Mouse (Mus musculus): ENCODE measurements around the gene Cpvl. TPM values are rescaled to one million over a fixed set of nuclear protein-coding genes. Genes with fewer than 3 reads are reported as not detected.

The Cpvl gene
- polyA plus RNA-seq, 1 experiment from 2014 or later: not detected

- peak overlapping the region; percentile 20 for H3K4me3 ChIP-seq (ENCODE audit: low read depth, low read length)
- H3K27me3 ChIP-seq (replicated peaks; ENCODE audit: control insufficient read depth, insufficient read depth, low read length): no peaks in the 10 kb centered on the region
- H3K27ac ChIP-seq (ENCODE audit: low read depth, low read length): peak overlapping the region; percentile 2; the same call in 1 of the 2 replicates
- peak overlapping the region; percentile 38 for H3K9ac ChIP-seq (ENCODE audit: low read length)
- WGBS: 2% methylated on average over 14 of the region's 14 CpGs
- peak overlapping the region; percentile 51 for H3K4me2 ChIP-seq (ENCODE audit: low read length)
- ATAC-seq (peak; percentile 75), DNase-seq (ENCODE audit: low spot score) (peak; percentile 73)
- peaks cover 15% of the 10 kb centered on the region for H3K4me1 ChIP-seq (ENCODE audit: control insufficient read depth, insufficient read depth, low read length)
- no peaks in the 10 kb centered on the region for H3K36me3 ChIP-seq (ENCODE audit: control insufficient read depth, insufficient read depth, low read length)
- no peaks in the 10 kb centered on the region for H3K9me3 ChIP-seq (replicated peaks; ENCODE audit: control insufficient read depth, low read length)
Measured at GRCm38 (mm10) chr6:53880530-53881234, 97.8 kb downstream of the Cpvl start.

- Histone ChIP-seq H3K4me2 (ENCODE audit: low read length) (no peak overlapping the region), H3K9me3 (replicated peaks; ENCODE audit: control insufficient read depth, low read length) (no peaks in the 10 kb centered on the region), H3K9ac (ENCODE audit: low read length) (no peak overlapping the region), H3K27me3 (replicated peaks; ENCODE audit: control insufficient read depth, insufficient read depth, low read length) (no peaks in the 10 kb centered on the region), H3K36me3 (ENCODE audit: control insufficient read depth, insufficient read depth, low read length) (no peaks in the 10 kb centered on the region), H3K27ac (ENCODE audit: low read depth, low read length) (no peak overlapping the region), H3K4me3 (ENCODE audit: low read depth, low read length) (no peak overlapping the region), H3K4me1 (ENCODE audit: control insufficient read depth, insufficient read depth, low read length) (peaks cover 11% of the 10 kb centered on the region)
- DNase-seq (ENCODE audit: low spot score) (no peak), ATAC-seq (no peak)
- WGBS: 87% methylated on average over 8 of the region's 8 CpGs
Measured at GRCm38 (mm10) chr6:53879567-53879966, 98.9 kb downstream of the Cpvl start.

GRCm38 (mm10) chr6:53874881-53875429, 103.5 kb downstream of the Cpvl start:
- no peak for ATAC-seq
- H3K4me1 ChIP-seq (ENCODE audit: control insufficient read depth, insufficient read depth, low read length): no peaks in the 10 kb centered on the region
- H3K4me2 ChIP-seq (ENCODE audit: low read length): no peak overlapping the region
- no peak for DNase-seq (ENCODE audit: low spot score)
- no peaks in the 10 kb centered on the region for H3K36me3 ChIP-seq (ENCODE audit: control insufficient read depth, insufficient read depth, low read length)
- no peak overlapping the region for H3K4me3 ChIP-seq (ENCODE audit: low read depth, low read length)
- H3K9ac ChIP-seq (ENCODE audit: low read length): no peak overlapping the region
- WGBS: 91% methylated on average over 9 of the region's 9 CpGs
- no peaks in the 10 kb centered on the region for H3K27me3 ChIP-seq (replicated peaks; ENCODE audit: control insufficient read depth, insufficient read depth, low read length)
- H3K27ac ChIP-seq (ENCODE audit: low read depth, low read length): no peak overlapping the region
- no peaks in the 10 kb centered on the region for H3K9me3 ChIP-seq (replicated peaks; ENCODE audit: control insufficient read depth, low read length)

GRCm38 (mm10) chr6:53871903-53872302, 106.6 kb downstream of the Cpvl start:
- DNase-seq (ENCODE audit: low spot score) (no peak), ATAC-seq (no peak)
- no peaks in the 10 kb centered on the region for H3K4me1 ChIP-seq (ENCODE audit: control insufficient read depth, insufficient read depth, low read length)
- H3K36me3 ChIP-seq (ENCODE audit: control insufficient read depth, insufficient read depth, low read length): no peaks in the 10 kb centered on the region
- H3K9ac ChIP-seq (ENCODE audit: low read length): no peak overlapping the region
- H3K9me3 ChIP-seq (replicated peaks; ENCODE audit: control insufficient read depth, low read length): no peaks in the 10 kb centered on the region
- no peak overlapping the region for H3K4me3 ChIP-seq (ENCODE audit: low read depth, low read length)
- no peaks in the 10 kb centered on the region for H3K27me3 ChIP-seq (replicated peaks; ENCODE audit: control insufficient read depth, insufficient read depth, low read length)
- H3K27ac ChIP-seq (ENCODE audit: low read depth, low read length): no peak overlapping the region
- 92% methylated on average over 6 of the region's 6 CpGs for WGBS
- H3K4me2 ChIP-seq (ENCODE audit: low read length): no peak overlapping the region

GRCm38 (mm10) chr6:53863011-53863410, 115.5 kb downstream of the Cpvl start:
- no peak for ATAC-seq
- Histone ChIP-seq H3K9ac (ENCODE audit: low read length) (no peak overlapping the region), H3K9me3 (replicated peaks; ENCODE audit: control insufficient read depth, low read length) (no peaks in the 10 kb centered on the region), H3K4me2 (ENCODE audit: low read length) (no peak overlapping the region), H3K27me3 (replicated peaks; ENCODE audit: control insufficient read depth, insufficient read depth, low read length) (no peaks in the 10 kb centered on the region), H3K27ac (ENCODE audit: low read depth, low read length) (no peak overlapping the region), H3K4me1 (ENCODE audit: control insufficient read depth, insufficient read depth, low read length) (no peaks in the 10 kb centered on the region), H3K36me3 (ENCODE audit: control insufficient read depth, insufficient read depth, low read length) (no peaks in the 10 kb centered on the region), H3K4me3 (ENCODE audit: low read depth, low read length) (no peak overlapping the region)
- no peak for DNase-seq (ENCODE audit: low spot score)
- WGBS: 78% methylated on average over 2 of the region's 2 CpGs

GRCm38 (mm10) chr6:53859106-53859505, 119.4 kb downstream of the Cpvl start:
- Histone ChIP-seq H3K36me3 (ENCODE audit: control insufficient read depth, insufficient read depth, low read length) (no peaks in the 10 kb centered on the region), H3K4me2 (ENCODE audit: low read length) (no peak overlapping the region), H3K9ac (ENCODE audit: low read length) (no peak overlapping the region), H3K27ac (ENCODE audit: low read depth, low read length) (no peak overlapping the region), H3K4me3 (ENCODE audit: low read depth, low read length) (no peak overlapping the region), H3K9me3 (replicated peaks; ENCODE audit: control insufficient read depth, low read length) (no peaks in the 10 kb centered on the region), H3K27me3 (replicated peaks; ENCODE audit: control insufficient read depth, insufficient read depth, low read length) (no peaks in the 10 kb centered on the region), H3K4me1 (ENCODE audit: control insufficient read depth, insufficient read depth, low read length) (peaks cover 5% of the 10 kb centered on the region; the same call in 1 of the 2 replicates)
- no peak for DNase-seq (ENCODE audit: low spot score)
- no peak for ATAC-seq
- 31% methylated on average over 1 of the region's 1 CpGs for WGBS

GRCm38 (mm10) chr6:53857822-53858221, 120.6 kb downstream of the Cpvl start:
- Histone ChIP-seq H3K9me3 (replicated peaks; ENCODE audit: control insufficient read depth, low read length) (no peaks in the 10 kb centered on the region), H3K36me3 (ENCODE audit: control insufficient read depth, insufficient read depth, low read length) (no peaks in the 10 kb centered on the region), H3K4me3 (ENCODE audit: low read depth, low read length) (no peak overlapping the region), H3K4me1 (ENCODE audit: control insufficient read depth, insufficient read depth, low read length) (peaks cover 5% of the 10 kb centered on the region; the same call in 1 of the 2 replicates), H3K27me3 (replicated peaks; ENCODE audit: control insufficient read depth, insufficient read depth, low read length) (no peaks in the 10 kb centered on the region), H3K27ac (ENCODE audit: low read depth, low read length) (no peak overlapping the region), H3K4me2 (ENCODE audit: low read length) (no peak overlapping the region), H3K9ac (ENCODE audit: low read length) (no peak overlapping the region)
- no peak for ATAC-seq
- WGBS: 78% methylated on average over 7 of the region's 7 CpGs
- no peak for DNase-seq (ENCODE audit: low spot score)

GRCm38 (mm10) chr6:53856775-53857174, 121.7 kb downstream of the Cpvl start:
- Histone ChIP-seq H3K4me2 (ENCODE audit: low read length) (no peak overlapping the region), H3K4me1 (ENCODE audit: control insufficient read depth, insufficient read depth, low read length) (peaks cover 5% of the 10 kb centered on the region; the same call in 1 of the 2 replicates), H3K9me3 (replicated peaks; ENCODE audit: control insufficient read depth, low read length) (no peaks in the 10 kb centered on the region), H3K27ac (ENCODE audit: low read depth, low read length) (no peak overlapping the region), H3K4me3 (ENCODE audit: low read depth, low read length) (no peak overlapping the region), H3K9ac (ENCODE audit: low read length) (no peak overlapping the region), H3K36me3 (ENCODE audit: control insufficient read depth, insufficient read depth, low read length) (no peaks in the 10 kb centered on the region), H3K27me3 (replicated peaks; ENCODE audit: control insufficient read depth, insufficient read depth, low read length) (no peaks in the 10 kb centered on the region)
- DNase-seq (ENCODE audit: low spot score): no peak
- WGBS: 86% methylated on average over 2 of the region's 2 CpGs
- ATAC-seq: no peak

Measured in forebrain, embryonic 14.5 days (tissue).